Mouse (Mus musculus) c-Kit-negative CD71-positive TER-119-positive erythroid progenitor cells, embryonic 14.5 days (primary cell): ENCODE measurements at regions not wholly inside any gene's neighbourhood (a gene's known extent, or its start where the extent isn't known, plus 50 kb on each side); places are given as distances from the start of the nearest gene placed in this dataset.
A peak's percentile ranks its signal among the peaks of the same experiment; 100 is the strongest.

Experiments used
- DNase-seq: peaks from one replicate; pipeline ENCODE4 v3.0.0-alpha.2; 2013; ENCODE audit warnings: low read depth, low spot score

DNA sequence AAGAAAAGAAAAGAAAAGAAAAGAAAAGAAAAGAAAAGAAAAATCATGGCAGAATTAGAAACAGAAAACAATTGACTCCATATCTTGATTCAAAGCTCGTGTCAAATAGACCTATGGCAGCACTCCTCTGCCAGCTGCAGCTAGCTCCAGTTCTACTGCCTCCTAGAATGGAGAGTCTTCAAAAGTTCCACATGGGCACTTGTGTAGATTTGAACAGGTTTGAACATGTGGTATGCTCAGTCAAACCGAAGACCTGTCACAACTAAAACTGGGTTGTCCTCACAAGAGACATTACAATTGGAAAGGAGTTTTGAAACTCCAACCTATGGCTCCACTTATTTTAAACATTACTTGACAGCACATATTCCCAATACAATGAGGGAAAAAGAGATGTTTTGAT, 355.6 kb upstream of the Atp2b1 start:
- no peak for DNase-seq

DNA sequence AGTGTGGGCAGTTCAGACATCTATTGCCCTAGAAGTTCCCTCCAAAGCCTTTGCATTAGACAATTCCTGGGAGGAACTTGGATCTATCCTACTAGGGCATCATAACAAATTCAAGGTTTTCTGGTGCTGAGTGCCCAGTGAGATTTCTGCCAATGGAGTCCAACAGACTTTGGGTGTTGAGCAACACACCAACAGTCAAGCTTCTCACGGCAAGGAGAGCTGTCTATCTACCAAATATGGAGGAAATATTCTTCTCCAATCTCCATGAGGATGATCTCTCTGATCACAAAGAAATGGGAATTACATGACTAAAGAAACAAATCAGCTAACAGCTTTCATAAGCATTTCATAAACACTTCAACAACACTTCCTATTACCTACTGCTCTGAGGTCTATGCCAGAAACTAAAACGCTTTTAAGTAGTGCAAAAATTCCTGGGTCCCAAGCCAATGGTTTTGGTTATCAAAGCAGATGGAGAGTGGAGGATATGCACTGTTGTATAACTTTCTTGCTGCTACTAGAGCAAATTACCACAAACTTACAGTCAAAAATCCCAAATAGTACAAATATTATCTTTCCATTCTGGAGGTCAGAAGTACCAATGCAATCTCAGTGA, 351.8 kb upstream of the Atp2b1 start:
- DNase-seq, result no peak

DNA sequence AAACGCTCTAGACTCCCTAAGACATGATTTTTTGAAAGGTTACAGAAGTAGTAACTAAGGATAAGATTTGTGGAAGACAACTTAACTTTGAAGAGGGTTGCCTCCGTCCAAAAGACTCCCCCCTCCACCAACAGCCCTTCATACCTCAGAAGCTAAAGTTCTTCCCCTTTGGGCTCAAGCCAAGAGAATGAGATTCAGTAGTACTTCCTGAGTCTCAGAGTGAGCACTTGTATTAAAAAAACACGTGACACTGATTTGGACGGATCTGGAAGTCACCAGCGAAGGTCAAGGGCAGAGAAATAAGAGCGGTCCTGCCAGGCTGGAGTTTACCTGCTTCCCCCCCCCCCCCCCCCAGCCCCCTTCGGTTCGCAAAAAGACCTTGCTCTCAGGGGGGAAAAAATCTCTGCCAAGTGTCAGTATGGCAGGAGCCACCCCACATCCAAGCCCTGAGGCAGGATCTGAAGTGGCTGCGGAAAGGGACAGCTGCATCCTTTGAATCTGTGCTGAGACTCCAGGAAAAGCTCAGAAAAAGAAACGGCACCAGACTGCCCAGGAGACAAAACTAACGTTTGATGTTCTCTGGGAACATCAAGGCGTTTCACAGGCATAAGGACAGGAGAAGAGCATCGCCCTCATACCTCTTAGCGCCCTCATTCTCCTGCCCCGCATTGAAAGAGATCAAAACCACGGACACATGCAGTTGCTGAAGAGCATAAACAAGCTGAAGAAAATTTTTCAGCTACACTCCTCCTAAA, 341.2 kb upstream of the Atp2b1 start:
- no peak for DNase-seq

DNA sequence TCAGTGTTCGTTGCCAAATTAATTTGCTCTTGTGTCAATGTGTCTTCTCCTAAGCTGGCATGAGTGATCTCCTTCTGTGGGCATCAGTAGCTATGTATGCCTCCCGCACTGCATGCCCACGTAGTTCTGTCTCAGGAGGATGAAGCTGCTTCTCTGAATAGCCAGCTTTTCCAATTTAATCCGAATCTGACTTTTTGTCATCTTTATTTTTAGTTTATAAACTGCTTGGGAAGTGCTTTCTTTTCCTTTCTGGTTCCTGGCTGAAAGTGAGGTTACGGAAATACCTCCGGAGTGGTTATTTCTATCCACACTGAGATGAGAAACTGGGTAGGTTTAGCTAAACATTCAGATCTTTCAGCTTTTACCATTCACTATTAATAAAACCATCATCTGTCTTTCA, 337.2 kb upstream of the Atp2b1 start:
- DNase-seq, result no peak

DNA sequence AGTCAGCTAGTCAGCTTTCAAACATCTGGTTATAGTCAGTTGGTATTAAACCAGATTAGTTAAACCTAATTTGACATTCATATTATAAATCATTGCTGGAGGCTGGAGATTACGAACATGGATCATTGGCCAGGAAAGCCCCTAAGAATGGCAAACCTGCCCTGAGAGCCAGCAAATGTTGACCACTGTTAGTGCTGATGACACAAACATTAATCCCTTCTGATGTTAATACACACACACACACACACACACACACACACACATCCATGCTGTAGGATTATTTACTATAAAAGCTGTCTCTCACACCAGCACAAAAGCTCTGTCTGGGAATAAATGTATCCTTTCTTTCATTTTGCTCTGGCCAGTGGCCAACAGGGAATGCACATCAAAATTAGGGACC, 329.4 kb upstream of the Atp2b1 start:
- no peak for DNase-seq

DNA sequence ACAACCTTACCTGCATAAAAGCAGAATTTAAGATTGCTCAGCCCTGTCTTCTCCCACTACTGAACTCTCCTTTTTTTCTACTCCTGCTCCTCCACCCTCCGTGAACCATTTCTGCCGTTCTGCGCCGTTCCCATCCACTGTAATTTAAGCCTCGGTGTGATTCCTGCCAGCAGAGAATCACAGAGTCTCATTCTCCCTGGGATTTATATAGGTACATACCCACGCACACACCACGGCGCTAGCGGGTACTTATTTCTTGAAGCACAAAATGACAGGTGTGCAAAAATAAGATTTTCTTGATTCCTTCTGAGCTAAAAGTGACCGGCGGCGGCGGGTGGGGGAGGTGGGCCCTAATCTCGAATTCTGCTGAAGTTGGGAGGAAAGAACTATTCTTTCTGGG, 324.5 kb upstream of the Atp2b1 start:
- no peak for DNase-seq

DNA sequence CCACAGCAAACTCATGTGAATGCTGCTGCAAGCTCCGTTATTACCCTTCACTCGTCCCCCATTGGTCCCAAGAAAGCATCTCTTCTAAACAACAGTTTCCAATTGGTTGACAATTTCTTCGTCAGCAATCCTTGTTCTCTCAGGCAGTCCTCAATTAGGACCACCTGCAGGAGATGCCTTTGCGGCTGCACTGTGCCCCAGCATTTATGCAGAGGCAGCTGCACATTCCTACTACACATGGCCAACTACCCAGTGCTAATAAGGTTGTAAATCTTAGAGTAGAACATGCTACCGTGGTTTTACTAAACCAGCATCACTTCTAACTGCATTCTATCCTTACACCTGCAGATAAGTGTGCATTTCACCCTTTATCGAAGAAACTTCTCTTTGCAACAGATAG, 322.1 kb upstream of the Atp2b1 start:
- DNase-seq, result no peak

DNA sequence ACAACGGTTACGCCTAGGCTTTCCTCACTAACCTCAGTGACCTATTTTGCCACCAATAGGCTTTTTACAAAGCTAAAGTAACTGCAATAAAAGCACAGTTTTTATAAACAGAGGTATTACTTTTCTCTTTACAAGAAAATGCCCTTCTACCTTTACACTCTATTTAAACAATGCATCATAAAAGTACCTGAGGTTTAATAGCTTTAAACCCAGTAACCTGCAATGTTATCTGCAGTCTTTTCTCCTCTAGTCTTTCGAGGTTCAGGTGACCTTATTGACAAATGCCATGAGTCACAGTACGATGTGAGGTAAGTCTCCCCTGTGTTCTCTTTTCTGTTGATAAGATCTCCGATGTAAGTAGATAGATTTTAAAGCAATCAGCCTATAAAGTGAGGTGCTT, 320.3 kb upstream of the Atp2b1 start:
- no peak for DNase-seq

DNA sequence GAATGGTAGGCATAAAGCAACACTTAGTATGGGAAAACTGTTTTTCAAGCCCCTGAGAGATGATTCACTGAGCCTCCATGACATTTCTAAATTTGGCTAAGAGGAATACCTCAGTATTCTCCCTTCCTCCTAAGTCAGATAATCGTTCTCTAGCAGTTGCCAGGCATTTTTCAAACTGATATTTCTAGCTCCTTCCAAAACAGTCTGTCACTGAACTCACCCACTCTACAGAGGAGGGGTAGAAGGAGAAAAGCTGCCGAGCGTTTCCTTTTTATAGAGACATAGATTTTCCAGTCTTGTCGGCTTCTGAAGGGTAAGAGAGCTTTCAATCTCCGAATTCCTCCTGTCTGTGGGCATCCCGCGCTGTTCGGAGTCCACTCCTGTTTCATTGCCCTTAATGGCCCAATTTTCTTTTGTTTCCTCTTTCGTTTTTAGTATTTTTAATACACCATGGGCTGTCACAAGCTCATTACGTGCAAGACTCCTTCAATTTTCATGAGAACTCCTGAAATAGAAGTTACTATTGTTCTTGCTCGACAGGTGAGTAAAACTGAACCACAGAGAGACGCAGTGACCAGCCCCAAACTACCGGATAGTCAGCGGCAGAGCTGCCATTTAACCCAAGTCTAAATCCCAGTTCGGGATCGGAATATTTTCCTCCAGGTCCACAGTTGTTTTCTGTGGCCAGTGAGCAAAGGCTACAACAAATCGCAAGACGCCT, 305.8 kb upstream of the Atp2b1 start:
- DNase-seq, result no peak

DNA sequence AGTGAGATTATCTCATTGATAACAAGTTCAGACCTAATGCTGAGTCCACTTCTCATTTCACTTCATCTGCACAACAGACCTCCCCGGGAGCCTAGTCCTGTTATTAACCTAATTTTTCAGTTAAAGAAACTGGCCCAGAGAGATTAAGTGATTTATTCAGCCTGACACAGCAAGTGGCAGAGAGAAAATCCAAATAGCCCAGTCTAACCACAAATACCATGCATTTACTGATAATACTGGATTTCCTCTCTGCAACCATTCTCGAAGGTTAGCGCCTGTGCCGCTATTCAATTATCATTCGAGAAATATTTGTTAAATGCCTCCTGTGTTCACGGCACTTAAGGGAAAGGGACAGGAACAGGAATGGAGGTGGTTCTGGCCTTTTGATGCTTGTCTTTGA, 303.5 kb upstream of the Atp2b1 start:
- DNase-seq, result no peak

DNA sequence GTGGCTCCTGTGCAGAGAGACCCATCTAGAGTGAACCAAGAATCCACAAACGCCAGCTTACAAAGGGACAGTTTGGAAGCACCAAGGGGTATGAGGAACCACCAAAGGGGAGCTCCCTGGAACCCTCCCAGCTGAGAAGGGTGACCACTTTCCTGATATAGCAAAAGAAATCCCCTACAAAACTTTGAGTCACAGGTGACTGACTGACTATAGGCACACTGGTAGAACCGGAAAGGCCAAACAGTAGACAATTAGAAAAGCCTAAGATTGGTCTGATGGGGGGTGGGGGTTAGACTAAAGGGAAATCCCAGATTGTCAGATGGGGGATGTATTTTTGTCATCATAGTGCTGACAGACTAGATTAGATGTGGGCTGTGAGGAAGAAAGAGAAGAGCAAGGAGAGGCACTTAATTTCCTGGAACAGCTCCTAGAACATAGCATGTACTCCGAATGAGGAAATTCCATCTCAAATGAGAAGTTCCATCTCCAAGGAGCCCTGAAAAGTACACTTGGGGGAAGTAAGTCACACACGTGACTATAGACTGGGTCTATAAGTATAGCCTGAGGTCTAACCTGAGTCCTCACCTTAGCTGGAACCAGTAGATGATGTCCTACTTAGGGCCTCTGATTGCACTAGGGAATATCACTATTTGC, 302.4 kb upstream of the Atp2b1 start:
- no peak for DNase-seq

DNA sequence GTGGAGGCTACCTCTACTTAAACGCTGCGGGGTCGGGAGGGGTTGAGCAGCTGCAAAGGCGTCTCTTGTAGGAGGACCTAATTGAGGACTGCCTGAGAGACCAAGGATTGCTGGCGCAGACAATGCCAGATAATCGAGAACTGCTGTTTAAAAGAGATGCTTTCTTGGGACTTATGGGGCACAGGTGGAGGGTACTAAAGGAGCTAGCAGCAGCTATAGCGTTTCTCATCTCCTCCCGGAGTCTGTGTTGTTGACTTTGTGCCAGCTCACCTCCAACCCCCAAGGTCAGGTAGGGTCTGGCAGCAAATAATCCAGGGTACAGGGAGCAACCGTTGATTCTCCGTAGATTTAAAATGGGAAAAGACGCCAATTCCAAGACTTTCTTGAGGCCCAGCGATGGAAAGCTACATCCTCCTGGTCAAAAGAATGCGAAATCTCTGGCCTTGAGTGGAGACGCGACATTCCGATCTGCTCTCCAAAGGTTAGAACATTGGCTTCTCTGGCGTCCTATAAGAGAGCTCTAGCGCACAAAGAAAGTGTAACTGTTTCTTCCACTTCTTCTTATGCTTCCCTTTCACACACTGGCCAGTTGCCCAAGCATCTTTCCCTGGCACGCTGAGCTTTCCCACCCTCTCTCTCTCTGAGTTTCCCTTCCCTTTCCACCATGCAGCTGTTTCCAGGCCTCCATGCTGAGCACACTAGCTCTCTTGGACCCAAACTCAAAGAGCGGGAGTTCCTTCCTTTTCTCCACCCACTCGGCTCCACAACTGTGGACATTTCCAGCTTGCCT, 295.3 kb upstream of the Atp2b1 start:
- no peak for DNase-seq

DNA sequence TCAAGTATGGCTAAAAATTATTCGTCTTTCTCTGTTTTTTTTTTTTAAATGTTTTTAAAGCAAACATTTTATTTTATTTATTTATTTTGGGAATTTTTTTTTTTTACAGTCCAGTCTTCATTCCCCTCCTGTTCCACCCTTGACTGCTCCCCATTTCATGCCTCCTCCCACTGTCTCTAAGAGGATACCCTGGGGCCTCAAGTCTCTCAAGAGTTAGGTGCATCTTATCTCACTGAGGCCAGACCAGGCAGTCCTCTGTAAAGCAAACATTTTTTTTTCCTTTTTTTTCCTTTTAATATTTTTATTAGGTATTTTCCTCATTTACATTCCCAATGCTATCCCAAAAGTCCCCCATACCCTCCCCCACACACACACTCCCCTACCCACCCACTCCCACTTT, 290.1 kb upstream of the Atp2b1 start:
- DNase-seq, result peak; percentile 47

DNA sequence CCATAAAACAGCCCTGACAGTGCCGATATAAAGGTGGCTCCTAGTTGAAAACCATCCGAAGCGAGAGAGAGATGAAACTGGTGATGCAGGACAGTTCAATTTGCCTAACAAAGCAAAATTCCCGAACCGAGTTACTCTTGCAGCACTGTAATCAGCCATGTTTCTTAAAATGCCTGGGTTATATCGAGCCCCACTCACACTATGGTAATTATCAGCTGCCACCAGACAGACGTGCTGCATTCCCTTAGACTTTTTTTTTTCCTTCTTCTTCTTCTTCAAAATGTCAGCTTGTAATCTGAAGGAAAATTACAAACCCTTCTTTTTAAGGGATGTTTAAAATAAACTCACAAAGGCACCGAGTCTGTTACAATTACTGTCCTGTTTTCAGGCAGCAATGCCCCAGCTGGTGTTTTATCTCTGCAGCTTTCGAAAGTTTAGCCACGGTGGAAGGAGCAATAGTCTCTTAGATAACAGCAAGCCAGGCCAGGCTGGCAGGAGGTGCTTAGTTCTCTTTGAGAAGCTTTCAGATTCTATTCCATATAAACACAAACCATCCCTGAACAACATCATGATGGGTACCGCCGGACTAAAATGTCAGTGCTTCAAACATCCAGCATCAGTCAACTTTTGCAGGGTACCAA, 289.4 kb upstream of the Atp2b1 start:
- DNase-seq, result peak; percentile 61

DNA sequence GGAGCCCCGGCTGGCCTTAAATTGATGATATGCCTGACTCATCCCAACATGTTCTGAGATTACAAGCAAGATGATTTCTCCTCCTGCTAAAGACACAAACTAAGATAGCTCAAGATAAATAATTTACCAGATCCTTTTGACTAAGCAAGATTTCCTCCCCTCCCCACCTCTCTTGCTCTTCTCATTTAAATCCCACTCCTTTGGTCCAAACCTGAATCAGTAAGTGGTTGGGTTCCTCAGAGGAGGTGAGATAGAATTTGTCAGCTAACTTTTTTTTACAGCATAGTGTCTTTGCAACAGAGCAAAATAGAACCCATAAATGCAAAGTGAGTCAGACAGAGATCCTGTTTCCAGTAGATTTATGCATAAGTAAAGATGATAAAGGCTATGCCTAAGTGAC, 286.0 kb upstream of the Atp2b1 start:
- DNase-seq, result no peak

DNA sequence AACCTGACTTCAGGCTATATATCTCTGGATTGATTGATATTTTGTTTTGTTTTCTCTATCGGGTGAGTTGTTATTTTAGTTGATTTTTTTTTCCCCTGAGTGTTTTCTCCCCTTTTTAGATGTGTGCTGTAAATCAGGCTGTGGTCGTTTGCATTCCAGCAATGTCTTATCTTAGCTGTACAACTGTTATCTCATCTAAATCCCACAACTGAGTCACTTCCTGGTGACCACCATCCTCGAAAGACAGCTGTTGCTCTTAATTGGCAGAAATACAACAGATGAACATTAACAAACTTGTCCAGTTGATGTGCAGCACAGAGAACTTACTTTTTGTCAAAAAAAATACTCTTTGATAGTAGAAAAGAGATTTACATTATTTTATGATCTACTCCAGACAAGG, 285.0 kb upstream of the Atp2b1 start:
- DNase-seq, result no peak

DNA sequence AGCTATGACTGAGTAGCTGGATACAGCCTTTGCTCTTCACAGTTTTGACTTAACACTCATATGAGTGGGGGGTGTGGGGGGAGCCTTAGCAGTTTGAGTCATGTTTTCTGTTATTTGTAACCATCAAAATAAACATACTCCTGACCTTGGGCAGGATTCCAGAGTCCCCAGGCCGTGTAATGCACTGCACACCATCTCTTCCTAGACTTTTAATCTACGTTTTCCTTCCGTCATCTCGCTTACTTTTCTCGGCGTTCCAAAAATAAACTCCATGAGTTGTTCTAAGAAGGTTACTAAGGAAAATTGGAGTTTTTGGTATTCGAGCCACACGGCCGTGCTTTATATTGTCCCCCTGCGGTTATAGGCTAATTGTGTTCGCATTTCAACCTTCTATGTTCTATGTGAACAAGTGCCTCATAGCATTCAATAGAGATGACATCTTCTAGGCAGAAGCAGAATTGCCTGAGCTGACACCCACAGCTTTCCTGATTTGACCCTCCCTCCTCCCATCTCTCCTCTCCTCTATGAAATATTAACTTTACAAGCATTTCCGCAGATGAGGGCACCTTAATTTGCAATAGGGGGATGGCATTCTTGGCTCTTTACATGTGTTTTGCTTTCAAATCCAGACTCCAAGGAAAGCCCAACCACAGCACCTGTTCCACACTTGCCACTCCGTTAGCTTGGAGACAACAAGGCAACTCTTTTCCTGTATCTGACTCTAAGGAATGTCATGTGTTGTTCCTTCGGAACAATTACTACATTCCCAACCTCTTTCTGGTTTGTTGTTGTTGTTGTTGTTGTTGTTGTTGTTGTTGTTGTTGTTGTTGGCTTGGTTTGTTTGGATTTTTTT, 276.2 kb upstream of the Atp2b1 start:
- DNase-seq, result no peak

DNA sequence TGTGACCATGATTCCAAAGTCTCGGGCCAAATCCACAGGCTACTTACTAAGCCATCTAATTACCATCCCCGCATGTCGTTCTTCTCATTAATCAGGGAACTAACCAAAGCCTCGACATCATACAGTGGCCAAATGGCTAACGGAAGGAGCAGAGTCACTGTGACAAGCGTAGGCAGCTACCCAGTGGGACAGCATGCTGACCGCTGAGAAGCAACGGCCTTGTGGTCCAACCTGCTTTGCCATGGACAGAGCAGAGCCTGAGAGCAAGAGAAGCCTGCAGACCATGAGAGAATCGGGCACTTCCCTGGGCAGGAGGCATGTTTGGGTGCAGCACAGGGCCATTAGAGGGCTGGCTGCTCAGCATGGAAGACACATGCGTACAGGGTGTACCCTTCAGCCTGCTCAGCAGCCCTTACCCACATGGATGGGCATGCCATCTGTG, 268.5 kb upstream of the Atp2b1 start:
- DNase-seq, result no peak

DNA sequence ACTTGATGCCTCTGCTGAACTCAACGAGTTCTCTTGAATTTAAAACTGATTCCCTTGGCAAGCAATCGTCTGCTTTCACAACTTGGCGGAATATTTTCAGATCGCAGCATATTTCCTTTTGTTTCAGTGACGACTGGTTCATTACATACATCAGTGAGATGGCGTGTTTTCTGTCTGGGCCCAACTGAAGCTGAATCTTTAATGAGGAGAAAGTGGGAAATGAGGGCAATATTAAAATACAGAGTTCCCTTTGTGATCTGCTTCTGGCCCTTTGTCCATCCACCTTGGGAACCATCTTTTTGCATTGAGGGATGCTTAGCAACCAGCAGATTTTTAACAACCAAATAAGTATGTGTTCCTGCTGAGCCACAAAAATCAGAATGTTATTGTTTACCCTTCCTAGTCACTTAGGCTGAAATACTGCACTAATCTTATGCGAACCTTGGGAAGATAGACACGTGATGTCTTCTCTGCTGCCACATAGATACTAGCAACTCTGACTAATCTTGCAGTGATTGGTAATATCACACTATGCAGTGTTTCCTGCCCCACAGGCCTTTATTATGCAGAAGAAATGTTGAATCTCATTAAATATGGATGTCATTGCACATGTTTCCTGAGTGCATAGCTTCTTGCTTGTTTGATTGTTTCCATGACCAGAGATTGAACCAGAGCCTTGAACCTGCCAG, 267.8 kb upstream of the Atp2b1 start:
- no peak for DNase-seq
